Mouse (Mus musculus): ENCODE results near the gene Mrps22. TPM values are rescaled to one million over a fixed set of nuclear protein-coding genes. Genes with fewer than 3 reads are reported as not detected.

Mrps22 gene
- polyA plus RNA-seq (2012; rRNA removed), result 23.5 and 26.3 TPM in 2 replicates

DNA sequence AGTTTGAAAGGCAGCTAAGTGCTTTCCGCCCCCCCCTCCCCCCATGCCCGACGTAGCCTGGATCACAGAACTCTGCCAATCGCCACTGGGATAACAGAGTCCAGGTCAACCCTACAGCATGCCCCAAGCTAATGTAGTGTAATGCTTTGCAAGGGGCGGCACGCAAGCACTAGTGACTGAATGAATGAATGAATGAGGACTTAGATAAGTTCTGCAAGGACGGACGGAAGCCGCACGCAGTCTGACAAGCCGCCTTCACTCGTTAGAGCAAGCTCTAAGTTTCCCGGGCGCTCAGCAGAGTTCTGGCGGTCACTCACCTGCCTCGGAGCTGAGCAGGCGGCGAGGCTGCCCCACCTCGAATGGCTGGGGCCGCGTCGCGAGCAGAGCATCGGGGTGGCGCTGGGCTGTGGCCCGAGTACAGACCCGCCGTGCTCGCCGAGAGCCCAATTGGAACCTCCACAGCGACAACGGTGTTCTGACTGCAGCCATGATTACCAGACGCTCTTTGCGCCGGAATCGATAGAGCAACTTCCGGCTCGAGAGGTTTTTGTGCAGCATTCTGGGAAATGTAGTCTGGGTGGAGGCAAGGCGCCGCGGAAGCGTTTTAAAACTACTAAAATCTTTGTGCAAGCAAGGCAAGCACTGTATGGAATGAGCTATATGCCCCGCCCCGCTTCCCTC is at the start of gene Mrps22:
Mrps22 (minus strand) TSS at position 505 of the 681 bp plus-strand sequence.
- peak; percentile 83 to 89 for DNase-seq (ENCODE audit: extremely low spot score in 1 of 2, low spot score in 1 of 2)

DNA sequence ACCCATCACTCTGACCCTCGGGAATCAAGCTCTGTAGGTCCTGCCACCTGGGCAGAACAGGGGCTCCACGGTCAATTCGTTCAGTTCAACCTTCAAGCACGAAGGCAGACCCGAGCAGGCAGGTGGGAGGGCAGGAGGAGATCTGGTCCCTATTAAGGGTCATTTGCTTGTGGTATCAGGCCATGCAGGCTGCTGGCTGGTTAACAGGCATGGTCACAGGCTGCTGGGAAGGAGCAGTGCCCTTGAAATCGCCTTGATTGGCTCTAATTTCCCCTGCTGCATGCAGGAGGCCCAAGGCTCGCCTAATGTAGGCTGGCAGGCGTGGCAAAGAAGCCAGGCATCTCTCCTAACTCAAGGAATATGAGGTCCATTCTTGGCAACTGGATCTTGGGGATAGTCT is 49.1 kb upstream of the Mrps22 start:
- DNase-seq (ENCODE audit: extremely low spot score in 1 of 2, low spot score in 1 of 2), result no peak

DNA sequence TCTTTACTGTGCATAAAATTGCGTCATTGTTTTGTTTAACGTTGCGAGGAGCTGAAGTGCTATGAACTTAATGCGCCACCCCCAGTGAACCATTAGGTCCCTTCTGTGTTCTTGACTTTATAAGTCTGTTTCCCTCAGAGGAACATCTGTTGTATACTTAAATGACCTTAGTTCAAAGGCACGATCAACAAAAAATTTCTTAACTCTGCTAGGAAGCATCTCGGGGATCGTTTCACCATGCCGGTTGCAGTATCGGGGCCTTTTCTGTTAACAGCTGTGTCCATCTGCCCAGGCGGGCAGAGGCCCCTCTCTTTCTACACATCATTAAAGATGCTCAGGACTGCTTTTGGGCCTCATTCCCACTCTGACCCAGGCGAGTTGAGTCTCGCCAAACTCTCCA is 46.0 kb upstream of the Mrps22 start:
- DNase-seq (ENCODE audit: extremely low spot score in 1 of 2, low spot score in 1 of 2), result no peak

DNA sequence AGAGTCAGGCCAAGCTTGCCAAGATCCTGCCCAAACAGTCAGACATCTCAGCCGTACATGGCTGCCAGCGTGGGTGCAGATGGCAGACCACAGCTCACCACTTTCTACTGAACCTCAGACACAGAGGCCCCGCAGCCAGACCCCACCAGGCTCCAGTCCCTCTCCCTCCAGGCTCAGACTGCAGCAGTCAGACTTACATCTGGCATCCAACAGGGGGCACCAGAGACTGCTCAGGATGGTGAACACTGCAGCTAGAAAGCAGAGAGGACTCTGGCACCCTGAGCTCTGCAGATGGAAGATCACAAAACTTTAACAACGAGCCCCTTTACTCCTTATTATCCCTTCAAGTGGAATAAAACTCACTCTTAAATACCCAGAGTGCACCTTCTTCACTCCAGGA is 44.3 kb upstream of the Mrps22 start:
- peak; percentile 43 to 89 for DNase-seq (ENCODE audit: extremely low spot score in 1 of 2, low spot score in 1 of 2)

DNA sequence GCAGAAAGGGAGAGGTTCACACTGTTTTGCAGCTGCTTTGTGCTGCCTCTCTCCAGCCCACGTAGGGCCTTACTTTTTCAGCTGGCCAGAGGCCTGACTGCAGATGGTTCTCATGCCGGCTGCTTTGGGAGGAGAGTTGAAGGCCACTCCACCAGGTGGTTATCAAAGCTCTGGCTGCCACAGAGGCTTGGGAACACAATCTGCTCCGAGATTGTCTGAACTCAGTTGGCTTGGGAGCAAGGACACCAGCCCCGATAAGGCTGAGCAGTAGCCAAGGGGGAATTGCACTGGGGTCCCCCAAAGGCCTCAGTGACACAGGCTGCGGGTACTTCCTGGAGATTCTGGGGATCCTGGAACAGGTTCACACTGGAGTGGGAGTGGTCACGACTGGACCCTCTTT is 40.7 kb upstream of the Mrps22 start:
- DNase-seq (ENCODE audit: extremely low spot score in 1 of 2, low spot score in 1 of 2), result no peak

DNA sequence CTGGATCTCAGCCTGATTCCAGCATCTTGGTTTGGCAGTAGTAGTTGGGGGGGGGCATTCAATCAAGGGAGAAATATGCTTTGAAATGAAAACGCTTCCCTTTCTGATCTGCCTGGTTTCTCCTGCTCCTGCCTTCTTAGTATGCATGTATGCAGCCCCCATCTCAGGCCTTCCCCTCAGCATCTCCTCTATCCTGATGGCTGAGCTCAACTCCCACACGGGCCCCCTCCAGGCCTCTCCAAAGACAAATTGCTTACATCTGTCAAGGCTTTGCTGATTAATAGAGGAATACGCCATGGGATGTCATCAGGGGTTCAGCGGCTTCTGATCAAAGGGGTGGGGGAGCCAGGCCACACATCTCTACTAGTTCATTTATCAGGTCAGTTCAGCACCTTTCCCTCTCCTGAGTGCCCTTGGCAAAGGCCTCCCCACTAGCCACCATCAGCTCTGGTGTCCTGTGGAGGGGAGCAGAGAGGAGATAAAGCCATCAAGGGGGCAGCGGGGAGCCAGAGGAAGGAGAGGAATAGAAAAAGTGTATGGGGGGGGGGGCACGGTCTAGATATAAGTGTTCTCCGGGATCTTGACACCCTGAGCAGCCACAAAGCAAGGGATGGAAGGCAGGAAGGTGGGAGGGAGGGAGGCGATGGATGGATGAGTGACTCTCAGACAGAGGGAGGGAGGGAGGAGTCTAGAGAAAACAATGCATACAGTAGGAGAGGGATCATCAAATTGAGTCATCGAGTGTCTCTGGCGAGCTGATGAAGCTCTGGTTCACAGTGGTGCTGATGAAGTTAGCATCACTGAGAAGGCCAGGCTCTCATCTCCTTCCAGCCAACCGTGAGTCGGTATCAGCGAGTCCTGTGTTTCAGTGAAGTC is 32.1 kb upstream of the Mrps22 start:
- DNase-seq (ENCODE audit: extremely low spot score in 1 of 2, low spot score in 1 of 2), result no peak

DNA sequence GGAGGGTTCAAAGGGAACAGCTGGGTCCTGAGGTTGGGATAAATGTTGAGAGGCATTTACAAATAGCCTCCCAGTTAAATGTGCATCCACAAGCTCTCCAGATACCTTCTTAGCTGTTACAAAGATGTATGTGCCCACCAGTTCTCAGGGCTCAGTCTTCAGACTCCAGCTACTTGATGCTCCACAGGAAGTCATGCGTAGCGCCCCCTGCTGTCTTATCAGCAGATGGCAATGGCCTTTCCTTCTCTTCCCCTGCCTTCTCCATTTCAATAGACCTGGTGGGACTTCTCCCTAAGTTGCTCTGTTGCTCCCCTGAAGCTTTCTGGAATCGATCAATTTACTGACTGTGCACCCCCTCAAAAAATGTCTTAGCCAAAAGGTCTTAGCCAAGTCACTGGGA is 27.0 kb upstream of the Mrps22 start:
- no peak for DNase-seq (ENCODE audit: extremely low spot score in 1 of 2, low spot score in 1 of 2)

DNA sequence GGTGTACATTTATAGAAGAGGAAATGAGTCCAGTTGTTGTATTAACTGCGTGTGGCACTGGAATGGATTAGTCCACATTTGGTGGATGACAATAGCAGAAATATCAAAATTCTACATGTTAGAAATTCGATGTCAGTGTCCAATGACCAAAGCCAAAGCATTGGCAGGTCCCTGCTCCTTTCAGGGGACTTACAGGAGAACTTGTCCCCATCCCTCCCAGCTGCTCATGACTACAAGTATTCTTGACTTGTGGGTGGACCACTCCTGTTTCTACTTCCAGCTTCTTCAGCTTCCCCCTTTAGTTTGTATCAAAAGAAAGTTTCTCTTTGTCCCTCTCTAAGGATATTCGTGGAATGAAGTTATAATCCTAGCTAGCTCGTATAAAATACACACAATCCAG is 3.4 kb upstream of the Mrps22 start:
- no peak for DNase-seq (ENCODE audit: extremely low spot score in 1 of 2, low spot score in 1 of 2)

DNA sequence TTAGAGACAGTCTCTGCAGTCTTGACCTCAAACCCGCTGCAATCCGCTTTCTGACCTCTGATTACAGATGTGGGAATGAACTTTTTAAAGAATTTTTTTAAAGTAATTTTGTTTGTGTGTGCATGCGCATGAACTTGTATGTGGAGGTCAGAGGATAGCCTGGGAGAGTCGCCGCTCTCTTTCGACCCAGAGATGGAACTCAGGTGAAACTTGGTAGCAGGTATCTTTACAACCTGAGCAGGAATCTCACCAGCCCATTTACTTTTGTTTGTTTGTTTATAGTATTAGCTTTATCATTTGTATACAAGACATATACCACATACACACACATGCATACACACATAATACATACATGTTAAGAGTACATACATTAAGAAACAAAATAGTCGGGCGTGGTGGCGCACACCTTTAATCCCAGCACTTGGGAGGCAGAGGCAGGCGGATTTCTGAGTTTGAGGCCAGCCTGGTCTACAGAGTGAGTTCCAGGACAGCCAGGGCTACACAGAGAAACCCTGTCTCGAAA is 438 bp upstream of the Mrps22 start:
- no peak for DNase-seq (ENCODE audit: extremely low spot score in 1 of 2, low spot score in 1 of 2)

DNA sequence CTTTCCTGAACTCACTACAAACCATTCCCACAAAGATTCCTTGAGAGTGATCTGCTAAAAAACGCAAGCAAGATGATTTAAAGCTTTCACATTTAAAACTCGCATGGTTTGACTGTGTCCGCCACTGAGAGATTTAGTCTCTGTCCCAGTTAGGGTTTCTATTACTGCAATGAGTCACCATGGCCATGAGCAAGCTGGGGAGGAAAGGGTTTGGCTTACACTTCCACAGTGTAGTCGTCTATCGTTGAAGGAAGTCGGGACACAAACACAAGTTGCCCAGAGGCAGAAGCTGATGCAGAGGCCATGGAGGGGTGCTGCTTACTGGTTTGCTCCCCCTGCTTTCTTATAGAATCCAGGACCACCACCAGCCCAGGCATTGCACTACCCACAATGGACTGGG is 1.4 kb downstream of the Mrps22 start:
- DNase-seq (ENCODE audit: extremely low spot score in 1 of 2, low spot score in 1 of 2), result no peak

DNA sequence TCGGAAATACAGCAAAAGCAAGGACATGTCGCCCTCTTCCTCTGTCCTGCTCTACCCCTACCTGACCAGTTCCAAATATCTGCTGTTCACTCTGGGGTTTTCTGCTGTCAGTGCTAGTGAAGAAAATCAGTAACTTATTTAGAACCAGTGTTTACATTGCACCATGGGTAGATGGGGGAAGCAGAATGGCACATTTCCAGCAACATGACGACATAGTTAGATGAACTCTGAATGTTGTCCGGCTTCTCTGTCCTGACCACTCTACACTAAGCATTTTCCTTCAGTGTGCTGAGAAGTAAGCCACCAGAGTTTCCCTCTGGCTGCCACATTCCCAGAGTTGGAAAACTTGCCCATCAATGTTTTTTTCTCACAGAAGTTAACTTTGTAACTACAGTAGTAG is 17.6 kb downstream of the Mrps22 start:
- no peak for DNase-seq (ENCODE audit: extremely low spot score in 1 of 2, low spot score in 1 of 2)

DNA sequence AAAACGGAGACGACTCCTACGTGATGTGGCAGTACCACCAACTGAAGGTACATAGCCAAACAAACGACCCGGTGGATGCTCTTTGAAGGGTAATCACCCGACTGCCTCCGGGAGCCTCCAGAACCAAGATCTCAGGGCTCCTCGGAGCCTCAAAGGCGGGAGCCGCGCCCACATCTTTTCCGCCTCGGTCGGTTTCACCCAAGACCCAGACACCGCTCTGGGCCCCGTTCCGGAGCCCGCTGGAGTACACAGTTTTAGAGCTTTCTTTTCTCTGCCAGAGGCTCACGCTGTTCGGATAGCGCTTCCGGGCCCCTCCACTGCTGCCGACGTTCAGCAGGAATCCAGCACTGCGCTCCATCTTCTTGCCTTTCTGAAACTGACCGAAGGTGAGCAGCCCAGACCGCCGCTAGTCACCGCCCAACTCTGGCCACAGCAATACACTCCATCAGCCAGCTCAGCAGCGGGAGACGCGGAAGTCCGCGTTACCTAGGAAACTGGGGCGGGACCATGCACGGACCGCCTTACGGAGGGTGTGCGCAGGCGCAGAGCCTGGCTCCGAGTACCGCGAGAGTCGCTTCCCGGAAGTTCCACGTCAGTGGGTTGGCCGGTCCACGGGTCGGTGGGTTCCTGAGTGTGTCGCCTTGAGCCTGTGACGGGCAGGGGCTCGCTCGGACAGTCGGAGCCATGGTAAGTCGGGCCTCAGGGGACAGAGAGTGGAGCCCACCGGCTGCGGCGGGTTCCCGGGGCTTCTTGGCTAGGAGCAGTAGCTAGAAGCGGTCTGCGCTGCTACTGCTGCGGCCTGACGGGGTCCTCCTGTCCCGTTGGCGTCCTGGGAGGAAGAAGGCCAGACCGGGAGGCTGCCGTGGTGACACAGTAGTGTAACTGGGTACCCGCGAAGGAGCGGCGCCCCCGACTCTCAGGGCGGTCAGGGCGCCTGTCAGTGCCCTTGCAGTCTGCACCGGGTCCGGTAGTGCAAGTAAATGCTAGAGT is 38.0 kb downstream of the Mrps22 start, which contains the start of gene Copb2:
Copb2 (plus strand) TSS at position 585 of the 990 bp plus-strand sequence.
- peak; percentile 97 to 99 for DNase-seq (ENCODE audit: extremely low spot score in 1 of 2, low spot score in 1 of 2)

DNA sequence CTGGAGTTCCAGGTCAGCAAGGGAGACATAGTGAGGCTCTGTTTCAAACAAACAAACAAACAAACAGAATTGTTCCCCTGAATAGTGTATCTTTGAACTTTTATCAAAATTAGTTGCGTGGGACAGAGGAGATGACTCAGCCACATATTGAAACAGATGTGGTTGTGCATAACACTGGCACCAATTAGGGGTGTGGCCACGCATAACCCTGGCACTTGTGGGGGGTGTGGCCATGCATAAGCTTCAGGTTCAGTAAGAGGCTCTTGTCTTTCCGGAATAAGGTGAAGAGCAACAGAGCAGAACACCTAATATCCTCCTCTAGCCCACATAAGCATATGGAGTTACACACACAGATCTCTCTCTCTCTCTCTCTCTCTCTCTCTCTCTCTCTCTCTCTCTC is 57.4 kb downstream of the Mrps22 start:
- DNase-seq (ENCODE audit: extremely low spot score in 1 of 2, low spot score in 1 of 2), result no peak

Other genes with a start within 250 kb of the Mrps22 start
- gene Rbp1, start 178.7 kb downstream of the Mrps22 start, polyA plus RNA-seq (2012; rRNA removed), result 20.5 and 22.1 TPM in 2 replicates
- gene Rbp2, start 115.5 kb downstream of the Mrps22 start, polyA plus RNA-seq (2012; rRNA removed), result 0.21 TPM in 1 of 2 replicates, not detected in the other
- 62.6 and 67.1 TPM in 2 replicates for gene Copb2, start 37.9 kb downstream of the Mrps22 start, polyA plus RNA-seq (2012; rRNA removed)
- gene Prr23a1, start 240.8 kb upstream of the Mrps22 start, polyA plus RNA-seq (2012; rRNA removed), result not detected in 2 replicates

Measured in frontal cortex, adult 2 months (tissue).